Mouse (Mus musculus) liver, embryonic 16.5 days (tissue): ENCODE data around the gene Dmrta2. TPM values are rescaled to one million over a fixed set of nuclear protein-coding genes. Genes with fewer than 3 reads are reported as not detected.

ENCODE experiments used
- ATAC-seq: fragments of 200-750 bp; cut with Nextera tagmentation; 2 replicates; pipeline ENCODE4 v1.8.0; 2017; ENCODE audit warnings: low read depth, mild to moderate bottlenecking, moderate number of reproducible peaks, moderate library complexity
- H3K27ac ChIP-seq: fragments of 300-500 bp; sonication (generic); 2 replicates; pipeline ENCODE4 v1.5.1; 2014; ENCODE audit warnings: mild to moderate bottlenecking, low read length
- H3K27me3 ChIP-seq: fragments of 300-500 bp; sonication (generic); 2 replicates; pipeline ENCODE4 v1.6.1; 2014; ENCODE audit warnings: low read depth, low read length, mixed read lengths; ENCODE audit not compliant: control insufficient read depth, insufficient read depth
- H3K36me3 ChIP-seq: fragments of 300-500 bp; sonication (generic); 2 replicates; pipeline ENCODE4 v1.6.1; 2014; ENCODE audit warnings: mild to moderate bottlenecking; ENCODE audit not compliant: control insufficient read depth, insufficient read depth
- H3K4me1 ChIP-seq: fragments of 300-500 bp; sonication (generic); 2 replicates; pipeline ENCODE4 v1.6.1; 2014; ENCODE audit warnings: low read depth, low read length, mixed read lengths; ENCODE audit not compliant: control insufficient read depth
- H3K4me2 ChIP-seq: fragments of 300-500 bp; sonication (generic); 2 replicates; pipeline ENCODE4 v1.6.1; 2014; ENCODE audit warnings: low read depth, low read length, mixed read lengths
- H3K4me3 ChIP-seq: fragments of 300-500 bp; sonication (generic); 2 replicates; pipeline ENCODE4 v1.5.1; 2014; ENCODE audit warnings: low read depth, mild to moderate bottlenecking, low read length
- H3K9ac ChIP-seq: fragments of 300-500 bp; sonication (generic); 2 replicates; pipeline ENCODE4 v1.6.1; 2014; ENCODE audit warnings: low read depth, low read length
- H3K9me3 ChIP-seq: fragments of 300-500 bp; sonication (generic); replicated peaks from 2 replicates; pipeline ENCODE4 v1.6.1; 2016; ENCODE audit warnings: low read length; ENCODE audit not compliant: control insufficient read depth
- WGBS: fragments of 180-500 bp; shearing (Covaris S2); extraction: QIAGEN DNeasy Blood & Tissue Kit; methylation state at CpG from one replicate; pipeline ENCODE4 v1.1.7; 2014; ENCODE audit not compliant: insufficient replicate concordance; 5-methylcytosine and 5-hydroxymethylcytosine counted together
- polyA plus RNA-seq: library from polyadenylated mRNA; unstranded; fragments of >200 nt; fragmentation: Nextera tagmentation; extraction: Ambion mirVana; gene quantifications from 2 replicates; pipeline ENCODE4 v1.2.1, GENCODE M21; 2015

Dmrta2 gene
- polyA plus RNA-seq, 1 experiment from 2014 or later = 0.04 TPM

GRCm38 (mm10) chr4:109989213-109989612 is 11.4 kb downstream of the Dmrta2 start:
- 23% methylated on average over 6 of the region's 6 CpGs for WGBS

GRCm38 (mm10) chr4:110006044-110006443 is 28.2 kb downstream of the Dmrta2 start:
- no peaks in the 10 kb centered on the region for H3K36me3 ChIP-seq
- no peaks in the 10 kb centered on the region for H3K4me1 ChIP-seq
- H3K4me2 ChIP-seq = no peak overlapping the region
- H3K27me3 ChIP-seq = no peaks in the 10 kb centered on the region
- H3K9ac ChIP-seq = no peak overlapping the region
- no peak for ATAC-seq
- 69% methylated on average over 1 of the region's 1 CpGs for WGBS
- H3K4me3 ChIP-seq = no peak overlapping the region
- no peak overlapping the region for H3K27ac ChIP-seq
- H3K9me3 ChIP-seq = no peaks in the 10 kb centered on the region

More at GRCm38 (mm10) chr4:109989213-109989612, 11.4 kb downstream of the Dmrta2 start:
- H3K4me2 ChIP-seq = no peak overlapping the region
- H3K4me1 ChIP-seq = no peaks in the 10 kb centered on the region; the same call in 1 of the 2 replicates
- no peak for ATAC-seq
- H3K36me3 ChIP-seq = no peaks in the 10 kb centered on the region
- H3K9ac ChIP-seq = no peak overlapping the region
- H3K27me3 ChIP-seq = peaks cover 57% of the 10 kb centered on the region
- H3K27ac ChIP-seq = no peak overlapping the region
- H3K4me3 ChIP-seq = no peak overlapping the region
- no peaks in the 10 kb centered on the region for H3K9me3 ChIP-seq

- Histone ChIP-seq H3K27me3 (no peaks in the 10 kb centered on the region; the same call in none of the 2 replicates), H3K9me3 (no peaks in the 10 kb centered on the region), H3K36me3 (no peaks in the 10 kb centered on the region), H3K4me1 (no peaks in the 10 kb centered on the region), H3K4me2 (no peak overlapping the region), H3K4me3 (no peak overlapping the region), H3K9ac (no peak overlapping the region), H3K27ac (no peak overlapping the region)
- 38% methylated on average over 9 of the region's 9 CpGs for WGBS
- no peak for ATAC-seq
Observed at GRCm38 (mm10) chr4:110019145-110019544, 41.3 kb downstream of the Dmrta2 start.

- WGBS = 10% methylated on average over 12 of the region's 12 CpGs
- H3K36me3 ChIP-seq = no peaks in the 10 kb centered on the region
- no peak overlapping the region for H3K4me3 ChIP-seq
- H3K4me1 ChIP-seq = no peaks in the 10 kb centered on the region
- no peak overlapping the region for H3K9ac ChIP-seq
- ATAC-seq = no peak
- H3K27me3 ChIP-seq = no peaks in the 10 kb centered on the region; the same call in none of the 2 replicates
- H3K4me2 ChIP-seq = no peak overlapping the region
- H3K27ac ChIP-seq = no peak overlapping the region
- H3K9me3 ChIP-seq = no peaks in the 10 kb centered on the region
Observed at GRCm38 (mm10) chr4:110020255-110020654, 42.4 kb downstream of the Dmrta2 start.

GRCm38 (mm10) chr4:110021956-110022625 is 44.2 kb downstream of the Dmrta2 start:
- Histone ChIP-seq H3K4me1 (no peaks in the 10 kb centered on the region), H3K9ac (no peak overlapping the region), H3K27ac (no peak overlapping the region), H3K9me3 (no peaks in the 10 kb centered on the region), H3K4me2 (no peak overlapping the region), H3K4me3 (no peak overlapping the region), H3K27me3 (no peaks in the 10 kb centered on the region; the same call in 1 of the 2 replicates), H3K36me3 (no peaks in the 10 kb centered on the region)
- no peak for ATAC-seq
- WGBS = 12% methylated on average over 25 of the region's 25 CpGs

- H3K4me2 ChIP-seq = no peak overlapping the region
- no peak overlapping the region for H3K9ac ChIP-seq
- no peaks in the 10 kb centered on the region for H3K36me3 ChIP-seq
- H3K4me1 ChIP-seq = no peaks in the 10 kb centered on the region
- no peak for ATAC-seq
- no peaks in the 10 kb centered on the region for H3K27me3 ChIP-seq
- H3K4me3 ChIP-seq = no peak overlapping the region
- 51% methylated on average over 6 of the region's 6 CpGs for WGBS
- no peaks in the 10 kb centered on the region for H3K9me3 ChIP-seq
- H3K27ac ChIP-seq = no peak overlapping the region
Observed at GRCm38 (mm10) chr4:110028461-110029188, 50.8 kb downstream of the Dmrta2 start.

GRCm38 (mm10) chr4:110029446-110029845 is 51.6 kb downstream of the Dmrta2 start:
- H3K9me3 ChIP-seq = no peaks in the 10 kb centered on the region
- no peak for ATAC-seq

More at GRCm38 (mm10) chr4:110029446-110029845, 51.6 kb downstream of the Dmrta2 start:
- Histone ChIP-seq H3K27ac (no peak overlapping the region), H3K4me2 (no peak overlapping the region), H3K9ac (no peak overlapping the region), H3K27me3 (no peaks in the 10 kb centered on the region), H3K4me1 (no peaks in the 10 kb centered on the region), H3K4me3 (no peak overlapping the region), H3K36me3 (no peaks in the 10 kb centered on the region)
- WGBS = 67% methylated on average over 1 of the region's 1 CpGs
